ENCODE assay signal across 26 mouse cellular contexts in genomic region chr17:91531488-91531887, GRCm38 (mm10).
"Had no signal": no experiment of that assay in that cellular context is flagged by ENCODE, and none has a peak within 500 bp of the region (broad histone marks: within the 10 kb centered on the region; RNA-seq: fewer than 3 reads in every experiment).

No protein-coding gene starts in this region.

- H3K27me3 ChIP-seq: heart, embryonic 12.5 days; hindbrain, embryonic 12.5 days; intestine, embryonic 15.5 days; limb, embryonic 12.5 days; liver, embryonic 13.5 days; liver, embryonic 15.5 days had no signal

- H3K9me3 ChIP-seq: heart, embryonic 10.5 days; heart, embryonic 12.5 days; hindbrain, embryonic 10.5 days; hindbrain, embryonic 12.5 days; intestine, embryonic 15.5 days; limb, embryonic 10.5 days; limb, embryonic 12.5 days; liver, embryonic 13.5 days; liver, embryonic 15.5 days had no signal

- H3K36me3 ChIP-seq: heart, embryonic 10.5 days; heart, embryonic 12.5 days; hindbrain, embryonic 10.5 days; hindbrain, embryonic 12.5 days; intestine, embryonic 15.5 days; limb, embryonic 10.5 days; limb, embryonic 12.5 days; liver, embryonic 13.5 days; liver, embryonic 15.5 days had no signal

- ATAC-seq: hindbrain, embryonic 16.5 days; inflammation-experienced regulatory T-cells, adult 6 months; intestine, embryonic 15.5 days; intestine, postnatal 0 days; liver, postnatal 0 days had no signal

- H3K4me3 ChIP-seq: heart, embryonic 10.5 days; heart, embryonic 12.5 days; hindbrain, embryonic 10.5 days; hindbrain, embryonic 12.5 days; intestine, embryonic 15.5 days; limb, embryonic 10.5 days; limb, embryonic 12.5 days; liver, embryonic 13.5 days; liver, embryonic 15.5 days had no signal

- H3K4me1 ChIP-seq: heart, embryonic 10.5 days; heart, embryonic 12.5 days; hindbrain, embryonic 10.5 days; hindbrain, embryonic 12.5 days; intestine, embryonic 15.5 days; limb, embryonic 10.5 days; limb, embryonic 12.5 days; liver, embryonic 13.5 days; liver, embryonic 15.5 days had no signal

- DNase-seq: gastrocnemius, postnatal 14 days; gastrocnemius, postnatal 36 days; heart, adult 18-20 months; heart, postnatal 10 days; heart, postnatal 4 days; kidney, adult 18-20 months; kidney, adult 8-10 months; kidney, postnatal 10 days; kidney, postnatal 25 days; kidney, postnatal 4 days; layer of hippocampus, adult 9-11 months; liver; liver, embryonic 13.5 days; liver, postnatal 0 days had no signal

- H3K9ac ChIP-seq: heart, embryonic 12.5 days; hindbrain, embryonic 12.5 days; hindbrain, embryonic 14.5 days; intestine, embryonic 15.5 days; limb, embryonic 12.5 days; liver, embryonic 13.5 days; liver, embryonic 15.5 days; liver, postnatal 0 days had no signal

- H3K27ac ChIP-seq: heart, embryonic 10.5 days; hindbrain, embryonic 10.5 days; hindbrain, embryonic 12.5 days; hindbrain, embryonic 14.5 days; intestine, embryonic 15.5 days; limb, embryonic 10.5 days; limb, embryonic 12.5 days; liver, embryonic 13.5 days; liver, embryonic 15.5 days had no signal
